Mouse (Mus musculus) spleen, adult 18-20 months (tissue): Measurements from ENCODE around the gene Arhgef28.

ENCODE experiments used
- DNase-seq, 2 experiments: peaks; one replicate each; pipeline ENCODE4 v3.0.0; 2022; ENCODE audit warnings: mixed read lengths in 2 of 2

Gene Arhgef28

GRCm38 (mm10) chr13:98182330-98182729 lies 23.9 kb downstream of the Arhgef28 start:
- DNase-seq, result no peak

GRCm38 (mm10) chr13:98180636-98181035 lies 25.6 kb downstream of the Arhgef28 start:
- DNase-seq, result no peak

DNA sequence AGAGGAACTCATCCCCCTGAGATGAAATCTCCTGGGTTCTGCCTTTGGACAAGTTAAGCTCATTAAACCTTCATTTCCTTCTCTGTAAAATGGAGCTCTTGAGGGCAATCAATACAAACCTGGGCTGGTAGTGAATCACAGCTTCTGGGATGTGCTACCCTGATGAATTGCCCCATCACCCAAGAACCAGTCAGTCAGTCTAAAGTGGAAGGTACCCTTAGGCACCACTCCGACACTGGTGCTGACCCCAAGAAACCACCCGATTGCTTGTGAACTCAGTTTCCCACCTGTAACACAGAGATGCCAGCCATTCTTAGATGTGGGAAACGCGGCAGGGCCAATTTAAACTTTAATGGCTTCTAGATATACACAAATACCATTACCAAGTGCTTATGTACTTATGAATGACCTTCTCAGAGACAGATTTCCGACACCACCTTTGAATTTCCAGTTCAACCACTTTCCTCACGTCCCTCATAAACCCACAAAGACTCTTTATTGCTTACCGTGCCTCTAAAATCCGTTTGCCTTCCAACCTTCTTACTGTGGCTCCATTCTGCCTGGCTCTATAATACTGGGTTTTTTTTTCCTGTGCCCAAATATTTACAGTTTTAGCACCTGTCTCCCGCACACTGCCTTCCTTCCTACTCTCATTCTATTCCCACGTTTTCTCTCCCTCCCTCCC lies 30.8 kb downstream of the Arhgef28 start:
- no peak for DNase-seq

DNA sequence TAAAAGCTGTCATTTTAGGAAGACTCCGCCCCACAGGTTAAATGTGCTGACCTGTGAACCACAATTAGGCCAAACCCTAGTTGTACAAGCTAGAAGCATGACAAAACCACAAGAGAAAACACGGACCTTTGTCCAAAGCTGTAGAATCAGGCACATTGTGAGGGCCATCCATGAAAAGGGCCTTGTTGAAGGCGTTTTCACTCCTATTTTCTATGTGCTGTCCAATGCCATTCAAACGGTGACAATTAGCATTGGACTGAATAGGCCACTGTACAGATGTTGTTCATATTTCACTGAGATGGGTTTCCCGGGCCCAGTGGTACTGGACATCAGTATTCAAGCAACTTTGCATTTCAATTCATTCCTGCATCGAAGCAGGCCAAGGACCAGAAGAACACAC lies 33.2 kb downstream of the Arhgef28 start:
- no peak for DNase-seq

- no peak for DNase-seq
These were observed 33.9 kb downstream of the Arhgef28 start for GRCm38 (mm10) chr13:98172365-98172764.

DNA sequence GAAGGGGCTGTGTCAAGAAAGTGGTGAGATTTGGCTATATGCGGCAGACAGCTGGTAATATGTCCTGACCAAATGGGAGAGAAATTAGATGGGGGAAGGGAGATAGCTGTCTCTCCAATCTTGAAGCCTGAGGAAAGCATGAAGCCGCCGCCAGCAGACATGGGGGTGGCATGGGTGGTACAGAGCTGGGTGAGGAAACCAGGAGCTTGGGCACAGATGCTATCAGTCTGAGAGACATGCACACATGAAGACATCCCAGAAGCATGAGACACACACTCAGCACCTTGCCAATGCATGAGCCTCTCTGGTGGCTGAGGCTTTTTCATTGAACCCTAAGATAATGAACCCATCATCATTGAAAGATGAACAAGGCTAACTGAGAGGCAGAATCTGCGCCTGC lies 34.5 kb downstream of the Arhgef28 start:
- no peak for DNase-seq

DNA sequence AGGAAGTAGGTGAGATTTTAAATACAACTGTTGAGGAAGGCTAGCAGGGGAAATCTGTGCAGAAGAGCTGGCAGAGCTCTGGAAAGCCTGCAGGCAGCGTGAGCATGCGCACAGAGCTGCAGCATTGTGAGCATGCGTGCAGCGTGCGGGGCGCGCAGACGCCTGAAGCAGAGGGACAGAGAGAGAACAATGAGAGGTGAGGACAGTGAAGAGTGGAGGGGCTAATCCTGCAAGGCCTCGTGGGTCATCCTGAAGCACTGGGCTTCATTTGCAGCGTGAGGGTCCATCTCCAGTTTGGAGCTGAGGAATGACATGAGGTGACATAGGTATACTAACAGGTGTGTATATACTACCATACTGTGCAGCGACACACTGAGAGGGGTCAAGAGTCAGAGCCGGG lies 35.0 kb downstream of the Arhgef28 start:
- DNase-seq, result no peak

GRCm38 (mm10) chr13:98164878-98165277 lies 41.4 kb downstream of the Arhgef28 start:
- DNase-seq, result no peak

- DNase-seq, result no peak
These were observed 44.7 kb downstream of the Arhgef28 start for GRCm38 (mm10) chr13:98161496-98161895.

GRCm38 (mm10) chr13:98156656-98157055 lies 49.6 kb downstream of the Arhgef28 start:
- DNase-seq, result no peak

DNA sequence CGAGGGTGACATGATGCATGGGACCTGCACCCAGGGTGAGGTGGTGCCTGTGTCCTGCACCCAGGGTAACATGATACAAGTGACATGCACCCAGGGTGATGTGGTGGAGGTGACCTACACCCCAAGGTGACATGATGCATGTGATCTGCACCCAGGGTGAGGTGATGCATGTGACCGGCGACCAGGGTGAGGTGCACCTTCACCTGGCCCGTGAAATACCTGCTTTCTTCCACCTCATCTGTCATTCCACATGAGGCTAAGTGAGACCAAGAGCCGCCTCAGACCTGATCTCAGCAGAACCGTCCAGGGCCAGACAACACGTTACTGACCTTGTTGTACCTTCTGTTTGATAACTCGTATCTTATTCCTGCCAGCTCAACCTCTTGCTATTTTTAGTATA lies 53.5 kb downstream of the Arhgef28 start:
- DNase-seq, result no peak

GRCm38 (mm10) chr13:98147532-98147931 lies 58.7 kb downstream of the Arhgef28 start:
- DNase-seq, result no peak

GRCm38 (mm10) chr13:98146573-98147160 lies 59.6 kb downstream of the Arhgef28 start:
- no peak for DNase-seq

DNA sequence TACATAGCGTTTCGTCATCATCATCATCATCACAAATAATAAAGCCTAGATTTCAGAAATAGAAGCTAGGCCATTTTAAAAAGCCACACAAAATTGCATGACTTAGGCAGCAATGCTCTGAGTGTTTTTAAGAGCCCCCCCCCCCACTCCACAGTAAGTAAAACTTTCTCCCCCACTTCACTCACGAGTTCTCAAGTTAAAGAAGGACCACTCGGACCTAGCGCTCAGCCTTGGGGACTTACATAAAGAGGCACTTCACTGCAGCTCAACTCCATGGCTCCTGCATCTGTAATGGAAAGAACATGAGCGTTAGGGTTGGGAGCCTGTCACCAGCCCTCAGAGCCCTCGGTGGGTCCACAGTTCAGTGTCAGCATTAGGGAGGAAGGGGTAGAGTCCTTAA lies 60.9 kb downstream of the Arhgef28 start:
- no peak for DNase-seq

GRCm38 (mm10) chr13:98143000-98143399 lies 63.2 kb downstream of the Arhgef28 start:
- no peak for DNase-seq

DNA sequence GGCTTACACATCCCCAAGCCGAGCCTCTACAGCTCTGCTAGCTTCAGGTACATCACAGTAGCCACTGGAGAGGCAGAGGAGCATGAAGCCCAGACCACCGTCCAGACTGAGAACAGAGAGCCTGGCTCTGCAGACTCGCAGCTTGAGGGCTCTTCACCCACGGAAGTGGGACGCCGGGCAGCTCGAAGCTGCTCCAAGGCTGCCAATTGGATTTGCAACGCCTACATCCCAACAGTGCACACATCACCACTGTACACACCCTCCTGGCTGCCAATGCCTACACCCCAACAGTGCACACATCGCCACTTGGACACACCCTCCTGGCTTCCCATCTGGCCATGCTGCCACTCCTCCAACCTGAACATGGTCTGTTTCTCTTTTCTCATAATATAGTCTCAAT lies 65.6 kb downstream of the Arhgef28 start:
- DNase-seq, result no peak

DNA sequence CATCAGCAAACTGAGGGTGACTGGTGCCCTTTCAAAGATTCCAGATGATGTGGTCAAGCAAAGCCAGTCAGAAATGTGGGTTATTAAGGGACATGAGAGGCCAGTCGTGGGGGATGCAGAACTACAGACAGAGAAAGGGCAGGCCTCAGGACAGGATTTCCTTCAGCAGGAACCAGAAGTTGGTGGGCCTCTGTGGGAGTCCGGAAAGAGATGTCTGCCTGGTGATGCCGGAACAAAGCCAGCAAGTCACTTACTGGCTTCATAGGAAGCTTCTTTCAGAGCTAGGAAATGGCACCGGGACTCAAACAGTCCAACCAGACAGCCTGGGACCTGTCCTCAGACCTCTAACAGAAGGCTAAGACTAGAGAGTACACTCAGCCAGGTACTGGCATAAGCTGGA lies 67.5 kb downstream of the Arhgef28 start:
- DNase-seq, result no peak

- DNase-seq, result no peak
These were observed 70.2 kb downstream of the Arhgef28 start for GRCm38 (mm10) chr13:98135890-98136555.

DNA sequence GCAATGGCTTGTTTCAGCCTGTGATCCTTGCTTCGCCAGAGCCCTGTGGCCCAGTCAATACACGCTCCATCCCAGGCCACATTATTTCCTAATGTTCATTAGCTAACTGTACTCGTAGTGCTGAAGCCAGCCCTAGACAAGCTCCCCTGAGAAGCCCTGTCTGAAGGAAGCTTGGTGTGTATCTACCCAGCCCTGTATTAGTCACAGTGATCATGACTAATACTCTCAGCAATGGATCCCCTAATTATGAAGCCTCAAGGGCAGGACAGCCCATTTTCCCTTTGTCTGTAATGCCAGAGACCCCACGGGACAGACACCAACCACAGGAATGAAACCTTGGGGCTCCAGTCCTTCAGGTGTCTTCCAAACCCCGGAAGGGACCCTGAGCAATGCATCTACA lies 73.3 kb downstream of the Arhgef28 start:
- DNase-seq, result no peak

GRCm38 (mm10) chr13:98132264-98132663 lies 74.0 kb downstream of the Arhgef28 start:
- no peak for DNase-seq

DNA sequence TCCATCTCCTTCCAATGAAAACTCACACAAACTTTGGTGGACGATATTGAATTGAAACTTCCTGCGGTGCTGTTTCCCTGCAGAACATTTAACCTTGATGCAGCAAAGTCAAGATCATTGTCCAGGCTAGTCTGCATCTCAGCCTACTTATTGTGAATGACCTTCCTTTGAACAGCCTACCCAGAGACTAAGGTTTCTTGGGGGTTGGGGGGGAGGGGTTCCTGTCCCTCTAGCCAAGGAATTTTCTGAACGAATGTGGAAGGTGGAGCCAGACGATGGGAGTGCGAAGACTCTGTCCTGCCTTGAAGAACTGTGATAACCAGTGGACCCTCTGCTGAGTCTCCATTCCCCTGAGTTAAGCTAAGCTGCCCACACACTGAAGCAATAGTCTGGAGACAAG lies 80.6 kb downstream of the Arhgef28 start:
- DNase-seq, result no peak

- no peak for DNase-seq
These were observed 82.0 kb downstream of the Arhgef28 start for GRCm38 (mm10) chr13:98124113-98124745.

DNA sequence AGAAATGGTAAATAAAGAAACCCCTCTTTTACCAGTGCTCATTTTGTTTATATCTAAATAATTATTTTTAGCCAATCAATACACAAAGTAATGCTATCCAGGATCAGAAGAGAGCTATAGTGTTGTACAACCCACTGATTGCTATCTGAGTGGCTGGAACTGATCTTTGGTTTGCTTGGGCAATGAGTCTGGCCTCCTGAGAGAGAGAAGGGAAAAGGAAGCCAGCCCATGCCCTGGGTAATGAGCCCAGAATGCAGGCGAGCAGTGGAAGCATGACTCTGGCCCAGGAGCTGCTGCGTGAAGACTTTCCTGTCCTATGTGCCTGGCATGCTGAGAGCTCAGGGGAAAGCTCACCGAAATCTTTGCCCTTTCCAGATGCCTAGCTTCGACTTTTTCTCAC lies 83.5 kb downstream of the Arhgef28 start:
- no peak for DNase-seq

- no peak for DNase-seq
These were observed 84.2 kb downstream of the Arhgef28 start for GRCm38 (mm10) chr13:98121993-98122392.
